Mouse (Mus musculus): ENCODE data around the gene Gm20696.

Gm20696 gene

DNA sequence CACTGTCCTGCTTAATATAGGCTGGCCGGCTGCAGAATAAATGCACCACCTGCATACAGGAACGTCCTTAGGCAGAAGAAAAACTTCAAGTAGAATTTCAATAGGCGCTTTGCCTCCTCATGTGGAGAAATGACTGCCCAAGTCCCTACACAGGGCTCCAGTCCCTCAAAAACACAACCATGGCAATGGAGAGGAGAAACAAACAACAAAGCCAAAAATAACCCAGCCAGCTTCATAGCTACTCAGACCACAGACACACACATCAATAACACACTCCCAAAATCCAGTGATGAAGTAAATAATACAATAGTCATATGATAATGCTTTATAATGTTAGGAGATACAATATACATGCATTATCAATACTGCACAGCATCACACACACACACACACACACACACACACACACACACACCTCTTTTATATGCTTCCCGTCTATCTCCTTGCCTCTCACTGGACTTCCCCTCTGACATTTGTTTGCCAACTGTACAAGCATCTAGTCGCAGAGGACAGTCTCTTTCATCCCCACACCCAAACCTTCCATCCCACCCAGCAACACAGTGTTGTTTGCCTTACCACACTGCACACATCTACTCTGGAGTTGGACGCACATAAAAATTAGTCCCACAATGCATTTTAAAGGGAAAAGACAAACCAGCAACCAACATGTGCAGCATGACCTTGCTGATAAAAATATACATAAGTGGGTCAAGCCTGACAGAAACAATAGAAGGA lies 306.7 kb downstream of the Gm20696 start:
- no peak for DNase-seq (ENCODE audit: low read depth, low spot score)

GRCm38 (mm10) chr6:99359036-99359698 lies 307.4 kb downstream of the Gm20696 start:
- DNase-seq (ENCODE audit: low read depth, low spot score) = no peak

- no peak for DNase-seq (ENCODE audit: low read depth, low spot score)
Measured at GRCm38 (mm10) chr6:99357931-99358330, 308.7 kb downstream of the Gm20696 start.

DNA sequence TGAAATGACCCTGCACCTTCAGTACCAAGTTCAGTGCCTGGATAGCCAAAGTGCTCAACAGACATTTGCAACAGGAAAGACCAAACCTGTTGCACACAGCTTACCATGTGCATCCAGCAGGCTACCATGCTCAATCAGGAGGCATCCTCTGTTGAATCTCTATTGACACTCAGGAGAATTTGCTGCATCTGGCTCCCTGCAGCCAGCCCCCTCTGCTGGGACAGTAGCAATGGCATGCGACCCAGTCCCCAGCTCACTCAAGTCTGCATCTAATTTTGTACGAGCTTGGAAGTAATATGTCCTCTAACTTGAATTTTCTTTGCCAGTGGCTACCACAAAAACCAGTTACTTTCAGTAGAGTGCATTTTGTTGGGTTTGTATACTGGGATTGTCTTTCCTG lies 312.3 kb downstream of the Gm20696 start:
- DNase-seq (ENCODE audit: low read depth, low spot score) = no peak

DNA sequence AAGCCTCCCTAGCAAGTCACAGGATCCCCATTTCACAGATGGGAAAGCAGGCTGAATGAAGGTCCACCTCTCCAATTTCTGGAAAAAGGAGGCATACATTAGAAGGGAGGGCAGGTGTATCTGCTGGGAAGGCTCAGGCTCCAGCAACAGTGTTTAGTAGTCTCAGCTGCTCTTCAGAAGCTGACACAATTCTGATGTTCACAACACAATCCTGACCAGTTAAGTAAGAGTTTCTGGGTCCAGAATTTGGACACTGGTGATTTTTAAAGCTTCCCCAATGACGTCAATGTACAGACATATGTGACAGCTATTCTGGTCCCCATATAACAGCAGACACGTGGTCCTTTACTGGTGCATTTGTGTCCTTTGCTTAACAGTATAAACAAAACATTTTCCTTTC lies 313.2 kb downstream of the Gm20696 start:
- no peak for DNase-seq (ENCODE audit: low read depth, low spot score)

GRCm38 (mm10) chr6:99350566-99350965 lies 316.0 kb downstream of the Gm20696 start:
- peak; percentile 59 for DNase-seq (ENCODE audit: low read depth, low spot score)

DNA sequence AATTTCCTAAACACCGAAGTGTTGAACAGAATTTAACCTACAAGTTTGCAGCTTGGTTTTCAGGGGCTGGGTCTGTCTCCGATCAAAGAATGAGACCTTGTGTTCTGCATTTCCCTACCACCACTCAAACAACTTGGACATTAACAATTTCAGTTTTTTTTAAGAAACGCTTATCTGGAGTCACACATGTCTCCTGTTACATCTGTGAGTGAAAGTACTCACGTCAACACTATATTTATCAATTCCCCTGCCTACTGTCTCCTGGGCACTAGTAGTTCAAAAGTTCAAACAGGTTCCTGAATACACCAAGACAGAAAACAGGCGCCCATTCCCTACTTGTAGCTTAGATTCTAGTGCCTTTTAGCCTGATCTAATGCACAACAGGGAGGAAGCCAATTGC lies 316.4 kb downstream of the Gm20696 start:
- DNase-seq (ENCODE audit: low read depth, low spot score) = no peak

DNA sequence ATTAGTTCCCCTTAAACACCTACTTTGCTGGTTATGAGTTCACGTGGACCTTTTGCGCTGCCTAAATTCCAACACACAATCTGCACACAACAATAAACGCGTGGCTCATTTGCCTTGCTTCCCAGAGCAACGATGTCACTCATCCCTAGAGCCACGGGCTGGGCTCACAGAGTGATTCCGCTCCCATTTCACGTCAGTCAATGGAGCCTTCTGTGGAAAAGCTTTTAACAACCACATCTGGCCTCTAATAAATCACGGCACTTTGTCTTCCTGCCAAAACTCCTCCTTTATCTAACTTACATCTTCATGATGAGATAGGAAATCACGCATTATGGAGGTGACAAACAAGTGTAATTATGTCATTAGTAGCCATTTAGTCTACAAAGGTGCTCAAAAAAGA lies 318.8 kb downstream of the Gm20696 start:
- no peak for DNase-seq (ENCODE audit: low read depth, low spot score)

- DNase-seq (ENCODE audit: low read depth, low spot score) = no peak
Measured at GRCm38 (mm10) chr6:99344966-99345365, 321.6 kb downstream of the Gm20696 start.

- no peak for DNase-seq (ENCODE audit: low read depth, low spot score)
Measured at GRCm38 (mm10) chr6:99344357-99344756, 322.2 kb downstream of the Gm20696 start.

- DNase-seq (ENCODE audit: low read depth, low spot score) = no peak
Measured at GRCm38 (mm10) chr6:99343815-99344214, 322.8 kb downstream of the Gm20696 start.

- no peak for DNase-seq (ENCODE audit: low read depth, low spot score)
Measured at GRCm38 (mm10) chr6:99342416-99342815, 324.2 kb downstream of the Gm20696 start.

GRCm38 (mm10) chr6:99340902-99341301 lies 325.7 kb downstream of the Gm20696 start:
- DNase-seq (ENCODE audit: low read depth, low spot score) = peak; percentile 42

DNA sequence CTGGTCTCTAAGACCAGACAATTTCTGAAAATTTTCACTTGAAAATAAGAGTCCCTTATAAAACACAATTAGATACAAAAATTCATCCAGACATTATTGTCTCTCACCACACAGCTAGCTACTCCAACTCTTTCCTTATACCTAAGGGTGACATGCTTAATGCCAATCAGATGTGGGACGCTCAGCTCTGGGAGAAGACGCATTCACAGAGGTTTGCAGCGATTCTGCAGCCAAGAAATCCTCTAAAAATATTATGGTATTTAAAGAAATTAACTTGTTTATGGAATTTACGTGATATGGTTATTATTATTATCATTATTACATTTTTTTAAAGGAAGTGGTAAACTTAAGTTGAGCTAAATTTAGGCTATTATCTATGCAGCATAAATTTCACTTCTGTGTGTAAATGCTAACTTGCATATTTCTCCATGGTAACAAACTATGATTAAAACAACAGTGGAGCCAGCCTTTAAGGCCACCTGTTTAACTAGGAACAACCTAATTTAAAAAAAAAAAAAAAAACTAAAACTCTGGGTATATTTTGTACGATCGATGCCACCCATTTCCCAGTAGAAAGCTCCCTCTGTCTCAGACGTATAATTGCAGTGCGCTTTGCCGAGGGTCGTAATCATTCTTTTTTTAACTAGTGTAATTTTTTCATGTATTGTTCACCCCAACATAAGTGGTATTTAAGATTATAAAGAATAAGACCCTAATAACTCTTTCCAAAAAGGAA lies 326.4 kb downstream of the Gm20696 start:
- no peak for DNase-seq (ENCODE audit: low read depth, low spot score)

DNA sequence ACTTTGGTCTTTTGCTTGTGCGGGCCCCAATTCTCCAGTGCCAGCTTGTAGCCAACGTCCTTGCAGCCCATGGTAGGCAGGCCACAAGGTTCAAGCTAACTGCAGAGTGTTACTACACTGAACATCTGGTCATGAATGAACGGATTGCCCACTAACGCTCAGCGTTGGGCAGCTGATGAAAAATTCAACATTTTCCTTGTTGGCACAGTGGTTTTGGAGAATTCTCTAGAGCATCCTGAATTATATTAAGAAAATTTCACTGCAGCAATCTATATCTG lies 327.3 kb downstream of the Gm20696 start:
- no peak for DNase-seq (ENCODE audit: low read depth, low spot score)

- DNase-seq (ENCODE audit: low read depth, low spot score) = no peak
Measured at GRCm38 (mm10) chr6:99338593-99339342, 327.8 kb downstream of the Gm20696 start.

- DNase-seq (ENCODE audit: low read depth, low spot score) = no peak
Measured at GRCm38 (mm10) chr6:99338174-99338573, 328.4 kb downstream of the Gm20696 start.

- DNase-seq (ENCODE audit: low read depth, low spot score) = no peak
Measured at GRCm38 (mm10) chr6:99337575-99337974, 329.0 kb downstream of the Gm20696 start.

- DNase-seq (ENCODE audit: low read depth, low spot score) = no peak
Measured at GRCm38 (mm10) chr6:99336191-99336590, 330.4 kb downstream of the Gm20696 start.

GRCm38 (mm10) chr6:99335174-99335830 lies 331.3 kb downstream of the Gm20696 start:
- no peak for DNase-seq (ENCODE audit: low read depth, low spot score)

GRCm38 (mm10) chr6:99334255-99334654 lies 332.3 kb downstream of the Gm20696 start:
- DNase-seq (ENCODE audit: low read depth, low spot score) = no peak

GRCm38 (mm10) chr6:99333127-99333526 lies 333.5 kb downstream of the Gm20696 start:
- DNase-seq (ENCODE audit: low read depth, low spot score) = no peak

Data from CD4-positive helper T cell, adult 2 months (primary cell).